Mouse (Mus musculus): ENCODE results near the gene Ogfr.

Gene Ogfr

DNA sequence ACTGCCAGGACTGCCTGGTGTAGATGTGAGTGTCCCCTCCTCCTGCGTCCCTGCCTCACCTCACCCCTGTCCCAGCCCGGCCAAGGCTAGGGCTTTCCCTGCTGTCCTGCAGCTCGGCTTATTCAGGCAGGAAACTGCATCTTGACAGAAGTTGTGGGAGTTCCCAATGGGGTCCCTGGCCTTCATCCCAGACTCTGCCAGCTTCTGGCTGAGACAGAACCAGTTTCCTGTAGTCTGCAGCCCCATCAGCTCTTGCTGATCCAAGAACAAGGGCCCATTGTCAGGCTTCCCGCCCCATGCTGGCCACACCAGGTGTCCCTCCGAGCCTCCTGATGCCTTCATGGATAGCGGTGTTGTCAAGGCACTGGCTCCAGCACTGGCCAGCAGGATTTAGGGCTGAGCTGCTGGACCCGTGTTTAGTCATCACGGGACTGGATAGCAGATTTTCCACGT lies 11.6 kb downstream of the Ogfr start:
- no peak for DNase-seq (ENCODE audit: low read depth, low spot score)

DNA sequence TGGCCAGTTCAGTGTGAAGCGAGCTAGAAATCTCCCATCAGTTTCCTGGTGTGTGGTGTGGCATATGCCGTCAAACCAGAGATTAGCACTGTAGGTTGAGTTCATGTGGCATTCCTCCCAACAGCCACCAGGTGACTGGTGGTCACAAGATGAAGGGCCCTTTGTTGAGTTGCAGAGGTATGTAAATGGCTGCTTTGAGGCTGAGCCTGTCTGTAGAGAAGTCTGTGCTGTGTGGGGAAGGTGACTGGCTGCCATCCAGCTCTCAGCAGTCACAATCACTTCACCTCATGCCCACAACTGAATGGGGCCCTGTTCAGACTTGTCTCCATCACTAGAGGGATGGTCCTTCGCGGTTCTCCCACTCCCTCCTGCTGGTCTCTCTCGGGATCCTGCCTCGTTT lies 15.7 kb downstream of the Ogfr start:
- DNase-seq (ENCODE audit: low read depth, low spot score): no peak

DNA sequence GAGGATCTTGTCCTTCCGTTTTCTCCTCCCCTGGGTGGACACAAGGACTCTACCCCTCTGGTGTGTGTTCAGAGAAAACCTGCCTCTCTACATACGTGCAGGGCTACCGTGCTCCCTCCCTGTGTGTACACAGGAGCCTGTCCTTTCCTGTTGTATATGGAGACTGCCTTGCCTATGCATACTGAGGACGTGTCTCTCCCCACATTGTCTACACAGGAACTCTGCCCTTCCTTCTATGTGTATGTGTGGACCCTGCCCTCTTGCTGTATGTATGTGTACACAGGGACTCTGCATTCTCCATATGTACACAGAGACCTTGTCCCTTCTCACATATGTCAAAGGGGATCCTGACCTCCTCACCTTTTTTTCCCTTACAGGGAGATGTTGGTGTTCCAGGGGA lies 21.2 kb downstream of the Ogfr start:
- DNase-seq (ENCODE audit: low read depth, low spot score): no peak

DNA sequence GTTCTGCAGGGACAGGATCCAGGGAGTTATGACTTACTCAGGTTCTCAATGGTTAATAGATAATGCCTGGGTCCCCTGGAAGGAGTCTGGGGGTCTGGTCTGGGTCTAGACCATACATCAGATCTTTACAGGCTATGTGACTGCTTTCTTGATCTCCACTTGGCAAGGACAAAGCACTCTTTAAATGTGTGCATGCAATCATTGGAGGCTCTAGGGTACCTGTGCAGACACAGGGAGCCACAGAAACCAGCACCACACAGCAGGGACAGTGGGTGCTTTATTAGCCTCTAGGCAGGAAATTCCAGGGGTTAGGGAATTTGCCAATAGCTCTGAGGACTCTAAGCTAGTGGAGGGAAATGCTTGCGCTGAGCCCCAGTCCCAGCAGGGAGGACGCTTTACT lies 22.8 kb downstream of the Ogfr start:
- DNase-seq (ENCODE audit: low read depth, low spot score): no peak

DNA sequence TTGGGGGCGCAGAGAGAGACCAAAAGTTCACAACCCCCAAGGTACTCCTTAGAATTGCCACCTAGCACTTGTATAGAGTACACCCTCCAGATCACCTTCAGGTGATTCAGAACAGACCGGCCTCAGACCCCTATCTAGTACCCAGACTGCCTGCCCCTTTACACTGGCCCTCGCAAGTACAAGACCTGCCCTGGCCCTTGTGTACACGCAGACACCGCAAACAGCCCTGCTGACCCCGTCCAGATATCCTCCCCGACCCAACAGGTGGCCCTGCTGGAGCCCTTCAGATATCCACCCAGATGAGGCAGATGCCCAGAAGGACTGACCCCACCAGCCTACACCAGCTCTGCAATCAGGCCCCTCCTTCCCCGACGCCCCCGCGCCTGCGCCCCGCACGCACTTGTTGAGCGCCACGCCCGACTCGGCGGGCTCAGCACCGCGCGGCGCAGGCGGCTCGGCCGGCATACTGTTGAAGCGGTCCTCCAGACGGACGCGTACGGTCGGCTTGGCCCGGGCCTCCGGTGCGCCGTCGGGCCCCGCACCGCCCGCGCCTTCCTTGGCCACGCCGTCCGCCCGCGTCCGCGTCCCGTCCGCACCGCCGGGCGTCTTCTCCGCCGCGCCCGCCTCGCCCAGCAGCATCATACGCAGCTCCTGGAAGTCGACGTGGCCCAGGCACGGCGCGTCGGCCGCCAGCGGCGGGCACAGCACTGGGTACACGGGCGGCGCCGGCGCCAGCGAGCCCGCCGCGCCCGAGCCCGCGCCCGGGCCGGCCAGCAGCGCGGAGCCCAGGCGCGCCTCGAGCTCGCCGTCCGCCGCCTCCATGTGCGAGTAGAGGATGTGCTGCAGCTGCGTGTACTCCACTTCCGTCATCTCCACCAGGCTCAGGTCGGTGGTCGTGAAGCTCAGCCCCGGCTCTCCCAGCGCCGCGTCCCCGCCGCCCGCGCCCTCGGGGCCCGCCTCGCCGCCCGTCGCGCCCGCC lies 52.8 kb downstream of the Ogfr start:
- no peak for DNase-seq (ENCODE audit: low read depth, low spot score)

DNA sequence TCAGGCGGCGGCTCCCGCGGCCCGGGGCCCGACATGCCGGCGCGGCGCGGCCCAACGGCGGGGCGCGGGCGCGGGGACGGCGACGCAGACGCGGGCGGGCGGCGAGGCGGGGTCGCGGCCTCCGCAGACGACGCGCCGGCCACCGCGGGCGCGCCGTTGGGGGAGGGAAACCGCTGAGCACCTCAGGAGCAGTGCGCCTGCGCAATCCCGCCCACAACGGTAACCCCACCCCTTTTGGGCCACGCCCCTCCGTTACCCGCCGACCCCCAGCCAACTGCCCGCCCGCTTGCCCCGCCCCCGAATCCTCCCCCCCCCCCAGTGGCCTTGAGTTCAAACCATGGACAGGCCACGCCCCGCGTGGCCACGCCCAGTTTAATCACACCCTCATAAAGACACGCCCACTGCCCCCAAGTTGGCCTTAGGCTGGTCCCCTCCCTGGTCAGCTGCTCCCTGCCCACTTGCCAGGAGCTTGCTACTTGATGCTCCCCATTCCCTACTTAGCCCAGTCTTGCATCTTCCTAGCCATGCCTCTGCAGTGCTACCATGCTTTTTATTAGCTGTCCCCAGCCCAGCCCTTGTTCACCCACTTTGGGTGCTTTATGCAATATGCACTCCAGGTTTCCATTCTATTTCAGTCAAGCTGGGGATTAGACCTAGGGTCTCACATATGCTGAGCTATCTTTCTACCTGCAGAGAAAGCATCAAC lies 53.7 kb downstream of the Ogfr start, which contains the start of gene Tcfl5:
TSS of gene Tcfl5 (minus strand) at position 154 of the 706 bp plus-strand sequence.
- no peak for DNase-seq (ENCODE audit: low read depth, low spot score)

DNA sequence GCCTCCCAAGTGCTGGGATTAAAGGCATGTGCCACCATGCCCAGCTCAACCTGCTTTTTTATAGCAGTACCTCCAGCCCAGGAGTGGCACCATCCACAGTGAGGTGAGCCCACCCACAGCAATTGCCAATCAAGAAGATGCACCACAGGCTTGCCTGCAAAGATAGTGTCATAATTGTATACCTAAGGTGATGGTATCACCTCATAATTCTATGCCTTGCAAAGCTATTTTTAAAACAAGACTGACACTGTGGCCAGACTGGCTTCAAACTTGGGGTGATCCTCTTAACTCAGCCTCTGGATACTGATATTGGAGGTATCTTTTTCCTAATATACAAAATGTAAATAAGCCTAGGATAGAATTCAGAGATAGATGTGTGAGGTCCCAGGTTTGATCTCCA lies 54.6 kb downstream of the Ogfr start:
- DNase-seq (ENCODE audit: low read depth, low spot score): no peak
